Mouse (Mus musculus): ENCODE measurements at regions not wholly inside any gene's neighbourhood (a gene's known extent, or its start where the extent isn't known, plus 50 kb on each side); places are given as distances from the start of the nearest gene placed in this dataset.
"Not testable (repeated sequence)": the region's sequence is repeated elsewhere in the genome, so short reads cannot be mapped to it uniquely, and the experiment has no call there.

DNA sequence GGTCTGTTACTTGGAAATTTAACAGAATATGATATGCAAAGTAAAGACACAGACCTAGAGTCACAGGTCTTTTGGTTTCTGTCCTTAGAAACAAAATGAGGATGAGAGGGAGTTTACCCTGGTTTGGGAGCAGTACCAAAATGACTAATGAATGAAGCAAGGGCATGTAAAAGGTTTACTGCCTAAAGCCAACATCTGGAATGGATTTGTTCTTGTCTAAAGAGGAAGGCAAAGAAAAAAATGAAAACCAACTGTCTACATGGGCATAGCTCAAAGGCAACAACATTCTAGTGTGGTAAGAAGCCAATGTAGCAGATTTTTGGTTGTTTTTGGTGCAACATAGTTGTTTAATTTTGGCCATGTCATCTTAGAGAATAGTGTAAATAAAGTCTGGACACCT, 203.5 kb upstream of the Diaph2 start:
- DNase-seq: no peak

DNA sequence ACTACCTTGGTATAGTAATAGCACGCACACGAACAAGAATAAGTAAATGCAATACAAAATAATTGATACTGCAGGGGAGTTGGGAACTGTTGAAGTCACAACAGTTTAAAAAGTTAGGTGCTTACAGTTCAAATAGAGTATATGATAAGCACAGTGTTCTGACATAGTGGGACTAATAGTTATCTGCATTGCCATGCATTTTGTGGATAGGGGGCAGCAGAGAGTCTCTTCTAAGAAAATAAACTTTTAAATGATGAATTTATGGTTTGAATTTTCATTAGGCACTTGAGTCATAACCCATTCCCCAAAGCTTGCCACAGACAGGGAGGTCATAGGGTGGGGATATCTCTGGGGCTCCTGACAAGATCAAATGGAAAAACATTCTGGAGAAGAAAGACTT, 201.9 kb upstream of the Diaph2 start:
- DNase-seq: no peak

DNA sequence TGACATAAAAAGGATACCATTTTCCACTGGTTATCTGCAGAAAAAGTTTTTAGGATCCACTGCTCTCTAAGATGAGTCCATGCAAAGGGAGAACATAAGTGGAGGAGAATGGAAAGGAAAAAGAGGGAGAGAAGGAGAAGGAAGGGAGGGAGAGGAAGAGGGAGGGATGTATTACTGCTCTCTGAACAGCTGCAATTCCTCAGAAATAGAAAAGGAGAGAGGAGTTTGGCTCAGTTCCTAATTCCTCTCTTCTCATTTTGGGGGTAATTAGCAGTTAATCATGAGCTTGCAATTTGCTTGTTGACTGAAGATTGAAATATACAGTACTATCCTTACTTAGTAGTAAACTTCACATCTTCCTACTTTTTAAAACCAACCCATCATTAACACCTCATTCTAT, 193.5 kb upstream of the Diaph2 start:
- no peak for DNase-seq

DNA sequence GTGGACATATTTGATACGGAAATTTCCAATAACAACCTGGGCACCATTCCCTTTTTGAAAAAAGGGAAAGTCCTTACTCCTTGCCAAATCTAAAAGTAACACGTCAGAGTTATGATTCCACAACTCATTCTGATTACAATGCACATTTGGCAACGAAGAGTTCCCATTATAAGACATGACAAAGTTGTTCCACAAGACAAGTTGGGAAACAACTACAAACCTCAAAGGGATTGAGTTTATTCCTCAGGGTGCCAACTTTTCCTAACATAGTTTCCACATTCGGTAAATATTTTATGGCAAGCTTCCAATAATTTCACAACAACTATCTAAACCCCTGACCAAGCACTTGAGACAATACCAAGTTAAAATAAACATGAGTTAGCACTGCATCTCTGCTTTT, 150.1 kb upstream of the Diaph2 start:
- no peak for DNase-seq

DNA sequence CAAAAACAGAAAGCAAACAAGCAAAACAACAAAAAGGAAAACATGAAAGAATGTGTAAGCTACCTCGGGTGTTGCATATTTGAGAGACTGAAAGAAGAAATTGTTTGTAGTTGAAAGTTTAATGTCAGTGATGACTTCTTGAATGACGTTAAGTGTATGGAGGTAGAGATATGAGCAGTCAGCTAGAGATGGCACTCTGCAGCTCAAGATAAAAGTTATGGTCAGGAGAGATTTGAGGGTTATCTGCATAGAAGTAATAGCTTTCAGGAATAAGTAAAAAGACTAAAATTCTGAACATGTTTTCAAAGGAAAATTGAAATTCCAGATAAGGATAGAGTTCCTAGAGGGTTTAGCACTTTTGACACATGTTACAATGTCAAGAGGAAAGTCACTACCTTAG, 141.7 kb upstream of the Diaph2 start:
- no peak for DNase-seq

DNA sequence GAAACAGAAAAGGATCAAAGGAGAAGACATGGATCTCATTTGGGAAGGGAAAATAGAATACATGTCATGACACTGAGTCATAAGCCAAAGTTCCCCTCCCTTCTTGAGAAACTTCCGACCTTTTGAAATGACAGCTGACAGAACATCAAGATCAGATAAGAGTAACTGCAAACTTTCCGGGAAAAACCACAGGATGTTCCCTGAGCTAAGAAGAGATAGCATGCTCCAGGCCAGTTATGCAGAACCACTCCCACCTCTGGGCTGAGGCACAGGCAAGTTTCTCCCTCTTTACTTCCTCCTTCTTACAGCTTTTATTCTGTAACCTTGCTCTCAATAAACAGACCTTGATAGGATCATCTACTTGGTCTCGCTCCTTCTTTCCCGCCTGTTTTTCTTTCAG, 138.0 kb upstream of the Diaph2 start:
- not testable (repeated sequence) for DNase-seq

DNA sequence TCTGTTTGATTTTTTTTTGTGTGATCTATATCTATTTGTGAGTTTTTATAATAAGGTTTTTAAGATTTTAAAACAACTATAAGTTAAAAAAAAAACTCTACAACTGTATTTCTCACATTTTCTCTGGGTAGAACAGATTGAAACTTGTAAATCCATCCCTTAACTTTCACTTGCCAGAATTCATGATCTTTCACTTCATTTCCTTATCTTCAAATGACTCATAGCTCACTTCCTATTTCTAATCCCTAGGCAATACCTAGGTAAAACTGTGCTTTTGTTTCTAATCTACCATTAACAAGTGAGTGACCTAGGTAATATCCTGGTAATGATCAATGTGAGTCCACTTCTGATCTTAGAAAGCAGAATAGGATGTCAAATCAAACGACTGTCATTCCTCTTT, 112.5 kb upstream of the Diaph2 start:
- DNase-seq: no peak

DNA sequence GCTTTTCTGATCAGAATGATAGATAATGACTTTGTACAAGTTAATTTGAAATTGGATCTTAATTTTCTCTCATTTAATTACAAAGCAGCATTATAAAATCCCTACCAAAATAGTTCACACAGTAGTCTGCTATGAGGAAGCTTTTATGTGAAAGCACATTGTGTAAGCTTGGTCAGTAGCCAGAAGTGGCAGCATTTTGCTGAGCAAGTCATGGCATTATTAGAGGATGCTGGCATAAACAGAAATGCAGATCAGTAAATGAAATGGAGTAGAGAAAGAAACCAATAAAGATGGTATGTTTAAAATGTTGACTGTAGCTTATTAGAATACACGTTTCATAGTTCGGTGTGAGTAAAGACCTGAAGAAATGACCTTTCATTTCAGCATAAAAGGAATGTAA, 104.4 kb upstream of the Diaph2 start:
- DNase-seq: peak in 1 of 2 experiments; percentile 41

DNA sequence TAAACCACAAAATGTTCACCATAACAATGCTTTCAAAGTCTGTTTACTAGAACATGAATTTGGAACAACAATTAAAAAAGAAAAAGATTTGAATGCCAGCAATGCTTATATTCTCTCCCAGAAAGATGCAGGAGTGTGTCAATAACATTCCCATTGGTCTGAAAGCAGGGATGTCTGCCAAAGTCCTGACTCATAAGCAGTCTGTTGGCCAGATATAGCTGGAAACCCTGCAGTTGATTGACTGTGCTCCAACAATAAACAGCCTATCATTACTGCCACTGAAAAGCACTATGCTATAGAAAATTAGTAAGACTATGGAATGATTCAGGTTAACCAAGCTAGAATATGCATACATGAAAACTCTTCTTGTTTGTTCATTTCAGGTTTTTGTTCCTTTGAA, 92.6 kb upstream of the Diaph2 start:
- DNase-seq: peak; percentile 46 to 74

DNA sequence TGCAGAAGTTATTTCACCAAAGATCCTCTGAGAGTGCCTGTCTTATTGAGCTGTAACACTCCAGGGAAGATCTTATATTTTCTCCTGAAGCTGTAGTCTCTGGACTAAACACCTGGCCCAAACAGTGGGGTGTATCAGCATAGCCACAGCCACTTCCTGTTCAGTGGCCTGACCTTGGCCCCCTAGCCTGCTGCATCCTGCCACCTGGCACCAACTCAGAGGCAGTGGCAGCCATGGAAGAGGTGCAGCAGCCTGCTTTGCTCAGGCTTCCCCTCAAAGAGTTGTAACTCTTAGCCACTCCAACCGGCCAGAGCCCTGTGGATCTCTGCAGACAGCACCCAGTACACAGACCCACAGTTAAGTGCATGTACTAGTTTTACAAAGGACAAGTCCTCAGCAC, 58.9 kb upstream of the Diaph2 start:
- DNase-seq: no peak
